8 mouse cellular contexts compared by ENCODE assay signal in genomic region chr5:143066551-143066958, GRCm38 (mm10). TPM values are rescaled to one million over a fixed set of nuclear protein-coding genes. Genes with fewer than 3 reads are reported as not detected.
A peak's percentile ranks its signal among the peaks of the same experiment; 100 is the strongest.
DNase-seq lines count a peak whose midpoint lies in the region; ATAC-seq and TF ChIP-seq lines count a peak whose summit lies in the region.

No protein-coding gene starts in this region.

- no peak overlapping the region for H3K9ac ChIP-seq in kidney, embryonic 14.5 days (ENCODE audit: low read depth, low read length)

- peak; percentile 41 for TF ChIP-seq CTCF in kidney, adult 2 months (conservative IDR thresholded peaks at IDR 0.05; ENCODE audit: insufficient read depth, insufficient read length, low read depth, low read length)
- TF ChIP-seq CTCF in bone marrow, adult 2 months (IDR thresholded peaks at IDR 0.05; ENCODE audit: control insufficient read depth, insufficient read depth, low read length) = peak; percentile 64
- peak; percentile 47; the same call in 1 of the 2 replicates for TF ChIP-seq CTCF in spleen, adult 2 months (IDR thresholded peaks at IDR 0.05; ENCODE audit: extremely low read depth, insufficient read depth, insufficient read length, insufficient replicate concordance)

- peak; percentile 78 for DNase-seq in kidney, adult 2 months
- DNase-seq in forebrain, embryonic 10.5 days (ENCODE audit: extremely low spot score, low spot score) = peak; percentile 46
- peak; percentile 53 to 78 for DNase-seq in left cerebral cortex, adult 18-20 months (ENCODE audit: low spot score in 2 of 2)
- DNase-seq in spleen, adult 2 months (ENCODE audit: low read depth in 1 of 2, low spot score in 2 of 2) = peak; percentile 58 to 61

- 12% methylated on average over 1 of the region's 1 CpGs for WGBS in kidney, adult 2 months
- 28% methylated on average over 1 of the region's 1 CpGs for WGBS in kidney, embryonic 14.5 days
- WGBS in bone marrow, adult 2 months = 13% methylated on average over 1 of the region's 1 CpGs
- WGBS in forebrain, embryonic 10.5 days = 37% methylated on average over 1 of the region's 1 CpGs
- 40% methylated on average over 1 of the region's 1 CpGs for WGBS in macrophage (ENCODE audit: missing documents)
- 21% methylated on average over 1 of the region's 1 CpGs for WGBS in spleen, adult 2 months

- H3K27me3 ChIP-seq in kidney, adult 2 months (replicated peaks; ENCODE audit: control insufficient read depth, insufficient read depth, low read length) = no peaks in the 10 kb centered on the region
- H3K27me3 ChIP-seq in kidney, embryonic 14.5 days (ENCODE audit: control insufficient read depth, insufficient read depth, low read length) = no peaks in the 10 kb centered on the region
- no peaks in the 10 kb centered on the region for H3K27me3 ChIP-seq in forebrain, embryonic 10.5 days (ENCODE audit: poor library complexity, severe bottlenecking)
- no peaks in the 10 kb centered on the region for H3K27me3 ChIP-seq in spleen, adult 2 months (ENCODE audit: control insufficient read depth, insufficient read depth, low read length)

- H3K4me2 ChIP-seq in kidney, embryonic 14.5 days (replicated peaks; ENCODE audit: low read depth, low read length) = no peak overlapping the region

- peaks cover under 1% of the 10 kb centered on the region; the same call in 1 of the 2 replicates for H3K4me1 ChIP-seq in kidney, adult 2 months (ENCODE audit: control insufficient read depth, insufficient read depth, low read length)
- H3K4me1 ChIP-seq in kidney, embryonic 14.5 days (ENCODE audit: control insufficient read depth, insufficient read depth, low read length) = no peaks in the 10 kb centered on the region
- H3K4me1 ChIP-seq in bone marrow, adult 2 months (ENCODE audit: control insufficient read depth, insufficient read depth, low read length) = no peaks in the 10 kb centered on the region; the same call in 1 of the 2 replicates
- H3K4me1 ChIP-seq in forebrain, embryonic 10.5 days = peaks cover 4% of the 10 kb centered on the region
- peaks cover 2% of the 10 kb centered on the region for H3K4me1 ChIP-seq in spleen, adult 2 months (ENCODE audit: control insufficient read depth, insufficient read depth, insufficient read length)

- H3K36me3 ChIP-seq in kidney, adult 2 months (ENCODE audit: control insufficient read depth, insufficient read depth, low read length) = peaks cover 5% of the 10 kb centered on the region
- H3K36me3 ChIP-seq in kidney, embryonic 14.5 days (ENCODE audit: control insufficient read depth, insufficient read depth, low read length) = peaks cover 65% of the 10 kb centered on the region
- H3K36me3 ChIP-seq in forebrain, embryonic 10.5 days (replicated peaks) = peaks cover 88% of the 10 kb centered on the region
- H3K36me3 ChIP-seq in macrophage (ENCODE audit: inconsistent target) = peaks cover 33% of the 10 kb centered on the region
- H3K36me3 ChIP-seq in spleen, adult 2 months (ENCODE audit: control insufficient read depth, insufficient read depth, low read length) = peaks cover 28% of the 10 kb centered on the region

- H3K4me3 ChIP-seq in kidney, adult 2 months (ENCODE audit: insufficient read depth, low read depth, low read length) = no peak overlapping the region
- no peak overlapping the region for H3K4me3 ChIP-seq in kidney, embryonic 14.5 days (ENCODE audit: low read length)
- no peak overlapping the region for H3K4me3 ChIP-seq in bone marrow, adult 2 months (replicated peaks; ENCODE audit: control insufficient read depth, low read depth, low read length)
- H3K4me3 ChIP-seq in forebrain, embryonic 10.5 days = no peak overlapping the region
- no peak overlapping the region for H3K4me3 ChIP-seq in macrophage (ENCODE audit: inconsistent target)
- no peak overlapping the region for H3K4me3 ChIP-seq in spleen, adult 2 months (ENCODE audit: extremely low read depth, insufficient read depth, insufficient read length)

- ATAC-seq in kidney, embryonic 14.5 days (ENCODE audit: low FRiP score, low TSS enrichment) = no peak
- ATAC-seq in hematopoietic stem cell, adult 5-6 weeks (replicated peaks in 1 of 2; ENCODE audit: insufficient read depth in 1 of 2, low FRiP score in 2 of 2, low TSS enrichment in 1 of 2, low read depth in 1 of 2, poor library complexity in 2 of 2, severe bottlenecking in 2 of 2) = peak; percentile 62 to 89

- no peak overlapping the region for H3K27ac ChIP-seq in kidney, adult 2 months (ENCODE audit: insufficient read depth, low read depth, low read length)
- H3K27ac ChIP-seq in kidney, embryonic 14.5 days (ENCODE audit: low read depth, low read length) = no peak overlapping the region
- no peak overlapping the region for H3K27ac ChIP-seq in bone marrow, adult 2 months (ENCODE audit: control insufficient read depth, insufficient read depth, low read depth, low read length, poor library complexity)
- H3K27ac ChIP-seq in forebrain, embryonic 10.5 days = no peak overlapping the region
- H3K27ac ChIP-seq in macrophage = peak overlapping the region; percentile 13; the same call in 1 of the 2 replicates
- no peak overlapping the region for H3K27ac ChIP-seq in spleen, adult 2 months (ENCODE audit: insufficient read depth, low read length)

- no peaks in the 10 kb centered on the region for H3K79me2 ChIP-seq in macrophage (ENCODE audit: inconsistent target)

- TF ChIP-seq POLR2A in kidney, adult 2 months (IDR thresholded peaks at IDR 0.05; ENCODE audit: low read depth, low read length) = no peak
- no peak for TF ChIP-seq POLR2A in bone marrow, adult 2 months (IDR thresholded peaks at IDR 0.05; ENCODE audit: borderline replicate concordance, control insufficient read depth, low read depth, low read length)
- no peak for TF ChIP-seq POLR2A in spleen, adult 2 months (IDR thresholded peaks at IDR 0.05; ENCODE audit: low read depth, low read length)

- H3K9me3 ChIP-seq in kidney, embryonic 14.5 days (ENCODE audit: control insufficient read depth, low read length) = no peaks in the 10 kb centered on the region
- H3K9me3 ChIP-seq in forebrain, embryonic 10.5 days = no peaks in the 10 kb centered on the region

RNA-seq across cellular contexts. Expression of gene Rnf216, which starts 46.2 kb away (rescaled TPM):
- polyA plus RNA-seq in kidney, adult 2 months (2012; rRNA removed) = 22.7 and 23.5 TPM in 2 replicates
- polyA plus RNA-seq in kidney, embryonic 14.5 days (2014; fragmentation: Nextera tagmentation; extraction: Ambion mirVana) = 28.7 and 48.3 TPM in 2 replicates
- 17.5 and 28.5 TPM in 2 replicates for polyA plus RNA-seq in bone marrow, adult 2 months (2011; ENCODE audit: insufficient read depth, insufficient read length, low replicate concordance, missing spikeins)
- polyA plus RNA-seq in forebrain, embryonic 10.5 days (2016; fragmentation: Nextera tagmentation; extraction: Ambion mirVana) = 44.4 and 48.0 TPM in 2 replicates
- 57.0 and 59.8 TPM in 2 replicates for total RNA-seq in hematopoietic stem cell, adult 5-6 weeks (2017)
- total RNA-seq in left cerebral cortex, adult 18-20 months (2021) = 10 to 100 TPM; 45.1 to 45.2 TPM
- total RNA-seq in macrophage (2018; cell fraction: chromatin; rRNA removed) = 100 to 1,000 TPM in 24 of 26 experiments, 10 to 100 TPM in 2; 79.4 to 197 (median 156) TPM
- 10 to 100 TPM; 16.0 to 36.3 (median 28.3) TPM for total RNA-seq in macrophage (2018; cell fraction: cytosol; rRNA removed)
- total RNA-seq in macrophage (2018; cell fraction: nucleus; rRNA removed) = 100 to 1,000 TPM in 5 of 26 experiments, 10 to 100 TPM in 21; 34.8 to 130 (median 61.0) TPM
- polyA plus RNA-seq in macrophage (2018) = 21.4 to 26.2 TPM (median 23.3 TPM) in 3 replicates
- 25.9 and 32.4 TPM in 2 replicates for polyA plus RNA-seq in spleen, adult 2 months (2012; rRNA removed)
